Mouse (Mus musculus): Measurements from ENCODE around the gene Ssrp1. TPM values are rescaled to one million over a fixed set of nuclear protein-coding genes. Genes with fewer than 3 reads are reported as not detected.

Gene Ssrp1
- total RNA-seq, 2 experiments from 2014 or later, result 126 to 128 TPM

DNA sequence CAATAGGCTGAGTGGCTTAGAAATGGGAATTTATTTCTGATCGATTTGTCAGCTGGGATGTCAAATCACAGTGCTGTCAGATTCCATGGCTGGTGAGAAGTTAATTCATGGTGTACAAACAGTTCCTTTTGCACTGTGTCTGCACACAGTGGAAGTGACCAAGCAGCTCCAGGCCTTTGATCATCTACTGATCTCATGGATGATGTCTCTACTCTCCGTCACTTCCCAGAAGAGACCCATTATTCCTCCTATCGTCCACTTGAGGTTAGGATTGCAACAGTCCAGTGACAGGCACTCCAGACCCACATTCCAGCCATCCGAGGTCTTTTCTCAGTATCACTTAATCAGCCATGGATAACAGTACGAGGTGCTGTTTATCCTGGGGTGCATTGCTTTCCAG lies 36.7 kb downstream of the Ssrp1 start:
- DNase-seq, result no peak

DNA sequence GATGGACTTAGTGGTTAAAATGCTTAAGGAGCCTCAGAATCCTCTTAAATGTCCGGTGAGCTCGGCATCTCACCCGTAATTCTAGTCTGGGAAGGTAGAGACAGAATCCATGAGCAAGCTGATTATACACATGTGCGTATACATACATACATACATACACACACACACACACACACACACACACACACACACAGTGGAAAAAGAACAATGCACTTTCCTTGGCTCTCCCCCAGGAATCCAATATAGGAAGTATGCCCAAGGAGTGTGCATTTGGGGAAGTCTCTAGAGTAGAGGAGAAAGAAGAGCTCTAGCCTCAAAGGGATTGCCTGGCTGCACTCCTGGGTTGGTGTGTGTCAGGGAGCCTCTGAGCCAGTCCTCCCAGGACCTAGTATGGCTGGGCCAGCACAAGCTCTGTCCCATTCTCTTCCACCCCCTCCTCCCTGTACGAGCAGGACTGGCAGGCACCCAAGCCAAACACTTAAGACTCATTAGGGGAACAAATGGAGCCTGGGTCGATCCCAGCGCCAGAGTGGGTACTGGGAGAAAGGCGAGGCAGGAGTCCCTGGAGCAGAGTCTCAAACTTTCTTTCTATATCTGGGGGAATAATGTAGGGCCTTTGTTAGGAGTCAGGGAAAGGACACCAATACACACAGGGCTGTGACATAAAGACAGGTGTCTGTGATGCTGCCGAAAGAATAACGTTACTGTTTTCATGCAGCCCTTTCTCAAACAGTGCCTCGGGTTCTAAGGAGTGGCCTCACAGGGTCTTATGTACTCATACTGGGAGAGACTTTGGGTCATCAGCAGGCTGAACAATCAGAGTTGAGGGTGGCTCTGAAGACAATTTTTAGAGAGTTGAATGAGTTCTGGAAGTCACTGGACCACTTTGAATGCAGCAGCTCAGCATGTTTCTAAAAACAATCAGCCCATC lies 51.9 kb downstream of the Ssrp1 start:
- DNase-seq, result peak in 1 of 2 experiments; percentile 50

DNA sequence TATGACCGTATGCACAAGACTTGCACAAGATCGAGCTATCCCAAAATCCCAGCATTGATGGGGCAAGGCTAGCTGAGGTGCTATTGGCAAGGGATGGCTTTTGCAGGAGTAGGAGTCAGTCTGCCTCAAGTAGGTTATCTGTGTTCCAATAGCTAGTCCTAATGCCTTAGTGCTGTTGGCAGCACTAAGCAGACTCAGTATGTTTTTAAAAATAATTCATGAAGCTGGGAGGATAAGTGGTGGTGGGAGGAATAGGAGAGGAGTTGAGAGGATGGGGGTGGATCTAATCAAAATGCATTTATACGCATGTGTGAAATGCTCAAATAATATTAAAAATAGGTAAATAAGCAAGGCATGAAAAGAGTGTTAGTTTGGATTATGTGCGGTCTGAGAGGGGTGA lies 54.3 kb downstream of the Ssrp1 start:
- DNase-seq, result no peak

DNA sequence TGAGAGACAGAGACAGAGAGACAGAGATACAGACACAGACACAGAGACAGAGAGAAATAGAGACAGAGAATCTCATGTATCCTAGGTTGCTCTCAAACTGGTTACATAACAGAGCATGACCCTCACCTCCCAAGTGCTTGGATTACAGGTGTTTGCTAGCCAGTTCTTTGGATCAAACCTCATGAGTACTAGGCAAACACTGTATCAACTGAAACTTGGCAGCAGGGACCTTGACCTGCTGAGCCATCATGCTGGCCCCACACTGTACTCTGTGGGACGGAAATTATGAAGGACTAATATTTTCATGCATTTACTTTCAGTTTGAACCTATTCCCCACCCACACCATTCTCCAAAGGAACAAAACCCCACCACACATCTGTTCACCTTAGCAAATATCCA lies 56.3 kb downstream of the Ssrp1 start:
- DNase-seq, result peak; percentile 32 to 43

DNA sequence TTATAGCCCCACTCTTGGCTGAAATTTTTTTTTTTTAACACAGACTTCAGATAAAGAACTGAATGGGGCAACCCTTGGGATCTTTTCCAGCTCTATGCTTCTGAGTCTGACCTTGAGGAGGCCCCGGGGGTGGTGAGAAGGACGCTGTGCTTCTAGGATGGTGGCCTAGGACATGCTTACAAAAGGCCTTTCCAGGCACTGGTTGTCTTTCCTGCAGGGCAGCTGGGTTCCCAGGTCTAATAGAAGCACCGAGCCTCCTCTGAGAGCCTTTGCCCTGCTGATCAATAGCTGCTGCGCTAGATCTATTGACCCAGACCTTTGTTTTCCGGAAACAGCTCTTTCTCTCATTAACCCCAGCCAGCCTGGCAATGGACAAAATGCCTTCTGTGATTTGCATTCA lies 58.9 kb downstream of the Ssrp1 start:
- peak; percentile 30 to 51 for DNase-seq

Other genes with a start within 250 kb of the Ssrp1 start
- 10 to 100 TPM; 17.1 to 23.1 TPM for gene Ube2l6, start 238.4 kb upstream of the Ssrp1 start, total RNA-seq (2021)
- not detected for gene Smtnl1, start 214.6 kb upstream of the Ssrp1 start, total RNA-seq (2021)
- gene Timm10, start 210.2 kb upstream of the Ssrp1 start, total RNA-seq (2021), result 10 to 100 TPM; 46.2 to 51.4 TPM
- gene Slc43a1, start 198.4 kb upstream of the Ssrp1 start, total RNA-seq (2021), result 1 to 10 TPM; 6.6 to 7.5 TPM
- 1 to 10 TPM in 1 of 2 experiments, under 1 TPM in 1; 0.79 to 2.4 TPM for gene Rtn4rl2, start 150.5 kb upstream of the Ssrp1 start, total RNA-seq (2021)
- gene Slc43a3, start 100.7 kb upstream of the Ssrp1 start, total RNA-seq (2021), result 10 to 100 TPM; 52.8 to 88.3 TPM
- gene Prg2, start 56.8 kb upstream of the Ssrp1 start, total RNA-seq (2021), result not detected
- gene Prg3, start 49.0 kb upstream of the Ssrp1 start, total RNA-seq (2021), result not detected
- gene P2rx3, start 228 bp downstream of the Ssrp1 start, total RNA-seq (2021), result 1 to 10 TPM; 1.6 to 2.0 TPM
- 100 to 1,000 TPM in 1 of 2 experiments, 10 to 100 TPM in 1; 94.2 to 103 TPM for gene Tnks1bp1, start 10.8 kb downstream of the Ssrp1 start, total RNA-seq (2021)
- gene Aplnr, start 99.0 kb downstream of the Ssrp1 start, total RNA-seq (2021), result 10 to 100 TPM; 20.0 to 27.1 TPM
- 10 to 100 TPM; 13.8 to 24.4 TPM for gene Lrrc55, start 160.0 kb downstream of the Ssrp1 start, total RNA-seq (2021)